Mouse (Mus musculus): ENCODE data around the gene Orm1.

Gene Orm1

DNA sequence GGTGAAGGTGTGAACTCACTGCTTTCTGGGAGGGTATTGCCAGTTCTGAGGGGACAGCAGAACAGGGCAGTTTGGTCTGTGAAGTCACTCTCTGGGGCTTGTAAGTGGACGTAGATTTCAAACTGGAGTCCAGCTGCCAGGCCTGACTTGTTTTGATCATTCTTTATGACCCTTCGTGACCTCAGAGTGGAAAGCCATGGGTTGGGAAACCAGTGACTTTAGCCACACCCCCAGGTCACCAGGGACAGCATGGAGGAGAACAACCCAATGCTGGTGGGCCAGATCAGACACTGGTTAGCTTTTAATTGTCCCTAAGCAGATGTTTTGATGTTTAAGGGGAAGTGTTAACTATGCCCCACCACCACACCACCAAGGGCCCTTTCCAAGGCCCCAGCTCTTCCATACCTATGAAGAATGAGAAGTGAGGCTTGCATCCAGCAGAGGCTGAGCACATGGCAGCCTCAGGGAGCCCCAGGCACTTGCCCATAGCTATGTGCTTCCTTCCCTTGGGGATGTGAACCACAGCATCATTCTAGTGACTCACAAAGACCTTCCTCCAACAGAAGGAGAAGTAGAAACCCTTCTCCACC, 12.7 kb downstream of the Orm1 start:
- no peak for DNase-seq

- no peak for DNase-seq
Measured at GRCm38 (mm10) chr4:63359861-63360260, 15.5 kb downstream of the Orm1 start.

- DNase-seq, result no peak
Measured at GRCm38 (mm10) chr4:63362150-63362549, 17.8 kb downstream of the Orm1 start, which contains the start of gene Orm2. TSS of gene Orm2 (plus strand) at chr4:63362449.

DNA sequence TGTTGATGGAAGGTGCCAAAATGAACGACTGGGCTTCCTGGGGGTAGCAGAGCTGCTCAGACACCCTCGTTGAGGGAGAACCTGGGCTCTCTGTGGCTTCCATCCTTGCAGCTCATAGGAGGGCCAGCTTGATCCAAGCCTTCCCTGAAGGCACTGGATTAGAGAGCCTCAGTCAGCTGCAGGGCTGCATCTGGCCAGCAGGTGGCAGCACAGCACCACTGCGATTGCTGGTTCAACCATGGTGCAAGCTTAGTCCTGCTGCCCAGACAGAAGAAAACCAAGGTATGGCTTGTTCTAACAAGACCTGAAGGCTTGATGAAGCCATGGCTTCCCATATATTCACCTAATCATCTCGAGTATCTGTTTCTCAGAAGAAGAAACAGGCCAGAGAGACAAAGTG, 24.2 kb downstream of the Orm1 start:
- peak; percentile 83 to 94 for DNase-seq

- no peak for DNase-seq
Measured at GRCm38 (mm10) chr4:63370897-63371296, 26.5 kb downstream of the Orm1 start.

DNA sequence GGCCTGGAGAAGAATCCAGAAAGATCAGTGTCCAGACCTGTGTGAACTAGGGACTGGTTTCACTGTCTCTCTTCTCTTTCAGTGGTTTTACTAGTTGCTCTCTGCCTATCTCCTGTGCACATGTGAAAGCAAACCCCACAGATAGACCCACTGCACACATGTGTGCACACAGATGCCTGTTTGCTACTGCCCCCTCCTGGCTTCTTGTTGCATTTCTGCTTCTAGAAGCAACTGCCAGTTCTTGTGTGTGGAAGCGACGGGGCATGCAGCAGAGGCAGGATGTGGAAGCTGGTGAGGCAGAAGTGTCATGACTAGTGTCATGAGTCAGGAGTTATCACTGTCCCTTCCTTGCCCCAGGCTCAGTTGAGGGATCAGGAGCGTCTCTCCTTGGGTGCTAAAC, 27.5 kb downstream of the Orm1 start:
- DNase-seq, result peak; percentile 20 to 64

DNA sequence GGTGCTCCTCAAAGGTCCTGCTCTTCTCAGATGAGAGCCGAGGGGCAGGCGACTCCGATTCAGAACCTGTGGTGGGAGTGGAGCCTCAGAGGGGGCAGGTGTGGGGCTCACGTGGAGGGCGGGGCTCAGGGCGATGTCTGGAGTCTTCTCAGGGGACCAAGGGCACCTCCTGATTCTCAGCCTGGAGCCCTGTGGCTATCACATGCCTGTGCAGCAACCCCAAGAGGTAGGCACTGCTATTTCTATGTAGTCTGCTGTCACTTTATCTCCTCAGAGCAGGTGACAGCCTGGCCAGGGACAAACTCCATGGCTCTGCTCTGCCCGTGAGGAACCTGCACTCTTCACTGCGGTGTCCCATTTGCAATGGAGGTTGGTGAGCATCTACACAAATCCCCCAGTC, 29.0 kb downstream of the Orm1 start:
- no peak for DNase-seq

GRCm38 (mm10) chr4:63374331-63374730, 30.0 kb downstream of the Orm1 start:
- DNase-seq, result no peak

GRCm38 (mm10) chr4:63375367-63375766, 31.0 kb downstream of the Orm1 start:
- DNase-seq, result no peak

DNA sequence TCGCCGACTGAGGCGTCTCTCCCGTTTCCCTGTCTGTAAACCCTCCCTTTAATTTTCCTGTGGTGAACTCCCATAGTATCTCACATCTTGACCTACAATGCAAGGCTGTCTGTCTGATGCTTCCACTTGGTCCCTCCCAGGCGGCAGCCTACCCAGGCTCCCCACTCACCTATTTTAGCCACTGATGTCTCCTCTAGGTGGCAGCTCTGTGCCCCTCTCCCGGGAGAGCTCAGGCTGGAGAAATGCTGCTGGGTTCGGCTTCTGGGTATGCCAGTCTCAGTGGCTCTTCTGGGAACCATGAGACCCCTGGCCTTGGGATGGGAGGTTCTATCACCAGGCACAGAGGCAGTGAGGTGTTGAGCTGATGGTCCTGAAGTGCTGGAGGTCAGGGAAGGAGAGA, 33.1 kb downstream of the Orm1 start:
- peak in 1 of 2 experiments; percentile 26 for DNase-seq

GRCm38 (mm10) chr4:63382676-63383369, 38.5 kb downstream of the Orm1 start:
- no peak for DNase-seq

DNA sequence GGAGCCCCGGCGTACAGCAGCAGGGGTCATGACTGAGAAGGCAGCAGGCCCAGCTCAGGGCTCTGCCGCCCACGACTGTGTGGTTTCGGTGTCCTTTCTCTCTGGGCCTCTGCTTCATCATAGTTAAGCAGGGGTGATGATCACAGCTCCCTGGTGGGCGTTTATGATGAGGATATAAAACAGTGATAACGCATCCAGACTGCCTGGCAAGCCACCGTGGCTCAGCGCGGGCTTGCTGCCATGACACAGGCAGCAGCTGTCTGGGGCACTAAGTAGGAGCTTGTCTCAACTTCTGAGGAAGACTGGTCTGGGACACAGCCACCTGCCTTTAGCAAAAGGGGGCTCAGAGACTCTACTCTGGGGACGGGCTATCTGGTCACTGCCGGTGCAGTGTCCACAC, 39.1 kb downstream of the Orm1 start:
- no peak for DNase-seq

- no peak for DNase-seq
Measured at GRCm38 (mm10) chr4:63384262-63384661, 39.9 kb downstream of the Orm1 start.

DNA sequence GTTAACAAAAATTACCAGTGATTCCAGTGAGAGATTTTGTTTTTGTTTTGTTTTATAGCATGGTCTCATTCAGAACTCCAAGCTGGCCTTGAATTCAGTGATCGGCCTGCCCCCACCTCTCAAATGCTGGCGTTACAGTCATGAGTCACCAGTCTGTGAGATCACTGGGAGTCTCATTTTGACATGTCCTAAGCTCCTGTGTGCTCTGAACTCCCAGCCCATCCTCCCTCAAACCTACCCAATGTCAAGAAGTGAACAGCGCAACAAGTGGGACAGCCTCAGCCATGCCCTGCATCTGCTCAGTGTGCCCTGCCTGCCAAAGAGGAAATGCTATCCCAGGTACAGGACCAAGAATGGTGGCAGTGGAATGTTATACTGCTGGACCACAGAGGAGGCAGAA, 40.9 kb downstream of the Orm1 start:
- no peak for DNase-seq

GRCm38 (mm10) chr4:63385784-63386183, 41.4 kb downstream of the Orm1 start:
- no peak for DNase-seq

GRCm38 (mm10) chr4:63388029-63388428, 43.7 kb downstream of the Orm1 start:
- DNase-seq, result no peak

GRCm38 (mm10) chr4:63389121-63389886, 44.9 kb downstream of the Orm1 start:
- no peak for DNase-seq

DNA sequence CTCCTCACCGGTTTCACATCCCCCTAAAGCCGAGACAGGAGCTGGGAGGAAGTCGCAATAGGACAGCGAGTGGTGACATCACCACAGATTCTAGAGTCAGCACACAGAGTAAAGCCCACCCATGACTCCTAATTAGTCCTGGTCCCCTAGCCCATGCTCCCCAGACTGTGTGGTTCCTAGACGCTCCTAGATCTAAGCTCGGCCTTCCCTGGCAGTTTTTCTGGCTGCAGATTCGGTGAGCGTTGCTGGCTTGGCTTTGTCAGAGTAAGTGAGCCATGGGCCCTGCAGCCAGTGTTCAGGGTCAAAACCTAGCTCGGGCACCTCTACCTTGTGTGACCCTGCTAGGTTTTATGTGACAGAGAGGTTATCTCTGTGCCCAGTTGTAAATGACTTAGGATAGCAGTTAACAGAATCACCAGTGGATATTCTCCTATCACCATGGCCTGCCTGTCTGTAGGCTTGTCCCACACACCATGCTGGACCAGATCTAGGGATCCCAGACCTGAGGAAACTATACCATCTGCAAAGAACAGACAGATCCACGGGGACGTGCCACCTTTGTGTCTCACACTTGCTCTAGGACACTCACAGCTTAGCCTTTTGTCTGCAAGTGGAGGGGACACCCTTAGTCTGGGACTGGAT, 45.6 kb downstream of the Orm1 start:
- DNase-seq, result no peak

- DNase-seq, result no peak
Measured at GRCm38 (mm10) chr4:63391322-63391721, 47.0 kb downstream of the Orm1 start.

Data from kidney, postnatal 36 days (tissue).